Mouse (Mus musculus) CD4-positive helper T cell, adult 2 months (primary cell): ENCODE measurements around the gene Gsk3a.

Experiments
- DNase-seq: peaks from one replicate; pipeline ENCODE4 v3.0.0-alpha.2; 2012; ENCODE audit warnings: low read depth, missing footprints, low spot score

Gene Gsk3a

GRCm38 (mm10) chr7:25237249-25238014, at the start of gene Gsk3a:
Gene Gsk3a (minus strand): TSS chr7:25237851.
- DNase-seq: peak; percentile 97

GRCm38 (mm10) chr7:25286989-25287388, 49.3 kb upstream of the Gsk3a start:
- DNase-seq: no peak

- DNase-seq: no peak
Observed at GRCm38 (mm10) chr7:25285511-25286238, 48.0 kb upstream of the Gsk3a start.

- DNase-seq: no peak
Observed at GRCm38 (mm10) chr7:25284766-25285165, 47.1 kb upstream of the Gsk3a start.

DNA sequence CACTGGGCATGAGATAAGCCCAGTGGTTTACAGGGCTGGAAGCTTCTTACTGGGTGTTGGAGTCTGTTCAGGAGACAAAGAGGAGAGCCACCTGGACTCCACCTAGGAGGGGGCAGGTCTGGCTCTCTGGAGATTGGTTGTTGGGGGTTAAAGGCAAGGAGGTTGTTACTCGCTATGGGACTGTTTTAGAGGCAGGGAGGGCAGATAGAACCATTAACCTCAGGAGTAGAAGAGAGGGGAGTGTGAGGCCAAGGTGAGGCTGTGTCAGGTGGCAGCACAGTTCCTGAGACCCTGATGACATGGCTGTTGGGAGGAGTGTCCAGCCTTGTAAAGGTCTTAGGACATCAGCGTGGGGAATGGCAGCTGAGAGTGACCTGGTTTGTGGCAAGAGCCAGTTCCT, 46.5 kb upstream of the Gsk3a start:
- no peak for DNase-seq

DNA sequence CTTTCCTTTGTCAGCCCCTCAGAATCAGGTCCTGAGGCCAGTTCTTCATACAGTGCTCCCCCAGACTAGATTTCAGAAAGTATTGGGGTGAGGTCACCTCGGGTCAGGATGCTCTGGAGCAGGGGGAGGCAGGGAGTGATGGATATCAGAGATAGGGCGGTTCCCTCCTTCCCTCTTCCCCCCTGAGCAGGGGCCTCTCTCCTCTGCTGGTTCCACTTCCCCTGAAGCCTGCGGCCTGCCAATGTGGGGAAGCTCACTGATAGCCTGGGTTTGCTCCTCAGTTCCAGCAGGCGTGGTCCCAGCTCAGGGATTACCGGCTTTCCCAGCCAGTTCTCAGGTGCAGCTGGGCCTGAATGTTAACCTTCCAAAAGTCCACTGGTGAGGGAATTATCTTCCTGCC, 46.0 kb upstream of the Gsk3a start:
- no peak for DNase-seq

DNA sequence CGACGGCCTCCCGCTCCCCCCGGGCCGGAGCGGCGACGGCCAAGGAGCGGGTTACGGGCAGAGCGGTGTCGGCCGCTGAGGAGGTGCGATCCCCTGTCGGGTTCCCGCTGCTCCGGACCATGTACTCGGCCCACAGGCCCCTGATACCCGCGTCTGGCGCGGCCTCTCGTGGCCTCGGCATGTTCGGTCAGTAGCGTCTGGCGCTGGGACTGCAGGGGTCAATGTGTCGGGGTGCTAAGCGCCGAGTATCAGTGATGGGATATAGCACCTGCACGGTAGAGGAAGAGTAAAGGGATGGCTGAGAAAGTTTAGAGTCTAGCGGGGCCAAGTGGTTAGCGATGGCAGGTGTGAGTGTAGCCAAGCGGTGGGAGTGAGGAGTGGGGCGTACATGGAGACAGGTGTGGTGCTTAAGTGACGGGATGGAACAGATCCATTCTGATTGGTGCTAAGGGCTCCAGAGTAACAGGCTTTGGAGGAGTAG, 45.1 kb upstream of the Gsk3a start:
- peak; percentile 60 for DNase-seq

DNA sequence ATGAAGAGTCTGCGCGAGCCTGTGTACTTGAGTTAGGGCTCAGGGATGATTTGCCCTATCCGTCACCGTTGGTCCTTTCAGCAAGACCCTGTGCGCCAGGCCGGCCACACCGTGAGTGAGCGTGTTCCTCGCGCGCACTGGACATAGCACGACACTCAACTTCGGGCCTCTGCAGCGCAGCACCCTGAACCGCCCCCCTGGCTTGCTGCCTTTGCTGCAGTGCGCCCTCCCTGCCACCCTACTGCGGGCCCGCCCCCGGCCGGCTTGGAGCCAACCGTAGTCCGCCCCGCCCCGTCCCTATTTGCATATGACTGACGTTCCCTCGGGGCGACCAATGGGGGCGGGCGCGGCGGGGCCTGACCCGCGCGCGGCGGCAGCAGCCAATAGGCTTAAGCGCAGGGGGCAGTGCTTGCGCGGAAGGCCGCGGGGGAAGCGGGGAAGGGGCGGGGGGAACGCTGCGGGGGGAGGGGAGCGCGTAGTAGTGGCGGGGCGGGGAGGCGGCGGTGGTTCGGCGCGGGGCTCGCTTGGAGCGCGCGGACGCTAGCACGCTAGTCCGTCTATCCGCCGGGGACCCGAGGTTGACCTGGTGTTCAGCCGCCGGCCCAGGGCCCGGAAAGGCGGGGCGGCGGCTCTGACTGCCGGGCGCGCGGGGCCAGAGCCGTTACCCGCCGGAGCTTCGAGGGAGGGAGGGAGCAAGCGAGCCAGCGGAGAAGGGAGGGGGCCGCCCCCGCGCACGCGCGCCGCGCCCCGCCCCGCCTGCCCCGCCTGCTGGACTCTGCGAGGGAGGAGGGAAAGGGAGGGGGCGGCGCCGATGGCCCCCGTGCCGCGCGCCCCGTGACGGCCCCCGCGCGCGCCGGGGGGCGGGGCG, 44.3 kb upstream of the Gsk3a start:
- peak; percentile 99 for DNase-seq

DNA sequence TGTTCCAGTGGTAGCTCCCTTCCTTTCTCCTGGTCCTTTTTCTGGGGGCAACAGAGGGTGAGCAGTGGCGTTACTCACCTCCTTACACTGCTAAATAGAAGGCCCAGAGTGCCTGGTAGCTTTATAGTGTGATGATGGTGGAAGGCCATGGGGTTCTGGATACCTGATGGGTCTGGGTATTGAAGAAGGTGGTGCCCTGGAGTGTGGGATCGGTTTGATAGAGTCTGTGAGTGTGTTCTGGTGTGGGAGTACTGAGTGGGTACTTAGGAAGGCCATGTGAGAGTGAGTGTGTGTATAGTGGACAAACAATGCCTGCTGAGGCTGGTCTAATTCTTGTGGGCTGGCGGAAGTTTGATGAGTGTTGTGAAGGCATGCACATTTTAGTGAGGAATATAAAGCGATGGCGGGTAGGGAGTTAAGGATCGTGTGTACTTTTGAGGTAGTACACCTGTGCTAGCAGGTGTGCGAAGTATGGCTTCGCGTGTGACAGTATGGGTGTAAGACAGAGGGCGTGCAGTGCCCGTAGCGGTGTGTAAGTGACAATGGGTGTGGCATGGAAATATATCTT, 43.6 kb upstream of the Gsk3a start:
- no peak for DNase-seq

DNA sequence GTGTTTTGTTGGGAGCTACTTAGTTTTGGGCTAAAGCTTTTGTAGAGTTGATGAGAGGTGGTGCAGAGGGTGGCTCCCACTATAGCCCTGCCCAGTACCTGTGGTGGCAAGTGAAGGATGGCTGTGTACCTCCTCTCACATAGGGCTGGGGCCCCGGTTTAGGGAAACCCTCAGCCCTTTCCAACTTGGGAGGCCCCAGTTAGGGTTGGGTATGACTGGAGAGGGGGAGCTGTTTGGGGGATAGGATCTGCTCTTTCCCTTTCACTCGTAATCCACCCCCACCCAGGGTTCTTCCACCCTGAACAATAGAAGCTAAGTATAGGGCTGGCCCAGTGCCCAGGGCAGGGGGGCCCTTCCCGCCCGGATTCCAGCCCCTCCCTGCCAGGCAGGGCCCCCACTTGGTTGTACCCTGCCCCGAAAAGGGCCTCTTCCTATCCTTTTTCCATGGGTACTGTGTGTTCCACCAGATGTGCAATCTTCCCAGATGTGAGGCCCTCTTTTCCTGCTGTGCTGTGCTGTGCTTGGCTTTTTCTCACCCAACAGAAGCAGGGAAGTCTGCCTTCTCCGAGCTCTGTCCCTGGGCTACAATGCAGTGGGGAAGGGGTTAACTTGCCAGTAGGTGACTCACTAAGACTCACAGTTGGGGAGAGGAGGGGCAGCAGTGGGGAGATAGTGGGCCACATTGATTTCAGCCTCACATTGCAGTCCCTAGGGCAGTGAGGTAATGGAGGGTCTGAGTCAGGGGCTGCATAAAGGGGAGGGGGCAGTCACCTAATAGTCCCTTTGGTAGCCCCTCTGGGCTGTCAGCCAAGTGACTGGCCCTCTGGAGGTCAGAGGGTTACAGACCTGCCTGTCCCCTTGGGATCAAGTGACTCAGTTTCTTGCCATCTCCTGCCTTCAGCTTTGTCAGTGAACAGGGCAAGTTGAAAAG, 42.5 kb upstream of the Gsk3a start:
- peak; percentile 49 for DNase-seq

DNA sequence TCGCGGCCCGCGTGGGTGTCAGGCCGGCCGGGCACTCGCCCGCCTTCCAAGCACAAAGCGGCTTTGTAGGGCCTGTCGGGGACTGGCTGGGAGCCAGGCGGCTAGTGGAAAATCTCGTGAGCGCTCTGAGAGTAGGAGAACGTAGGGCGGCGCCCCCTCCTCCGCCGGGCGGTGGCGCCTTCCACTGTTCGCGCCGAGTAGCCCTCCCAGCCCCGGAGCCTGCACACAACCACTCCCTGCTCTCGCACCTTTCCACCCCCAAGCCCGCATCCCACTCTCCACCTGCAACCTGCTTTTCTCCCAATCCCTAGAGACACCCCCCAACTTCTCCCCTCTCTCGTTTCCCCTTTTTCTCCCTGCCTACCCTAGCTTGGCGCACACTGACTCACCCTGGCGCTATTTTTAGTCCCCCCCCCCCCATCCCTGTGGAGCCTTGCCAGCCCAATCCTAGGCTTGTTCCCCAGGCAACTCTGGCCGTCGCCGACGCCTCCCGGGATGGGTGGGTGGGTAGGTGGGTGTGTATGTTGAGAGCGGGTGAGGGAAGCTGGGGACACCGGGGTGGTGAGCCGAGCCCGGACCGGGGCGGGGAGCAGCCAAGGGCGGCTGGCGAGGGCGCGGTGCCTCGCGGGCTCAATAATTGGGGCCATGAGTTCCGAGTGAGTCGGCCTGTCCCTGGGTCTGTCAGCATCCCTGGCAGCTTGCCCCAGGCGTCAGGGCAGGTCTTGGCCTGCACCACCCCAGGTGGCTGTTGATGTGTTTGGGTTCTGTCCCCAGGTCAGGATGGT, 41.6 kb upstream of the Gsk3a start:
- peak; percentile 60 for DNase-seq

GRCm38 (mm10) chr7:25278341-25279075, 40.9 kb upstream of the Gsk3a start:
- peak; percentile 97 for DNase-seq

- DNase-seq: no peak
Observed at GRCm38 (mm10) chr7:25277998-25278340, 40.3 kb upstream of the Gsk3a start.

DNA sequence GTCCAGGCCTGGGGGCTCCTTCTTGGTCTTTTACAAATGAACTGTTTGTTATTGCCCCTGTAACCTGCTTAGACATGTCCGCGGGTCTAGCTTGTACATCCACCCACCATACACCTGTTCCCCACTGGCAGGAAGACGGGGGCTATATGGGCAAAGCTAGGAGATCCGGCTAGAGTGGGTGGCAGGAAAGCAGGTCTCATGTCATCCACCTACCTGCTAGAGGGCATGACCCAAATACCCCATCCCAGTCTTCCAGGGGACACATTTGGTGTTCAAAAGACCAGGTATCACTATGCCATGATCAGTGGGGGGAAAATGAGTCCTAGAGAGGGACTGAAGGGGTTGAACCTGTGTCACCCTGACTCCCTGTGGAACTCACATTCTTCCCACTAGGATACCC, 39.8 kb upstream of the Gsk3a start:
- no peak for DNase-seq

- no peak for DNase-seq
Observed at GRCm38 (mm10) chr7:25275555-25276298, 38.1 kb upstream of the Gsk3a start.

GRCm38 (mm10) chr7:25274996-25275395, 37.3 kb upstream of the Gsk3a start:
- DNase-seq: no peak

- peak; percentile 77 for DNase-seq
Observed at GRCm38 (mm10) chr7:25274571-25274970, 36.9 kb upstream of the Gsk3a start.
